Mouse (Mus musculus) embryonic fibroblast, embryonic 13.5 days (primary cell): ENCODE results near the gene Slc1a5. TPM values are rescaled to one million over a fixed set of nuclear protein-coding genes. Genes with fewer than 3 reads are reported as not detected.

Experiments used
- H3K27ac ChIP-seq: 2 replicates; pipeline ENCODE4 v1.5.1; 2012; ENCODE audit warnings: low read length, control low read depth, inconsistent platforms; ENCODE audit not compliant: insufficient read depth
- H3K4me1 ChIP-seq: 2 replicates; pipeline ENCODE4 v1.6.1; 2011; ENCODE audit warnings: low read length; ENCODE audit not compliant: control insufficient read depth, insufficient read depth
- H3K4me3 ChIP-seq: 2 replicates; pipeline ENCODE4 v1.5.1; 2011; ENCODE audit warnings: mild to moderate bottlenecking, control low read depth, low read length; ENCODE audit not compliant: insufficient read depth
- CTCF ChIP-seq: IDR thresholded peaks from 2 replicates; pipeline ENCODE4 v1.5.1; 2011; ENCODE audit warnings: mild to moderate bottlenecking, control low read depth, low read length, moderate library complexity, borderline replicate concordance; ENCODE audit not compliant: insufficient read depth
- POLR2A ChIP-seq: IDR thresholded peaks from 2 replicates; pipeline ENCODE4 v1.6.1; 2011; ENCODE audit warnings: low read depth, mild to moderate bottlenecking, control low read depth, low read length, moderate library complexity
- polyA plus RNA-seq: library from polyadenylated mRNA; stranded (reverse); fragments of >200 nt; gene quantifications from 2 replicates; pipeline ENCODE4 v1.2.4, GENCODE M21; 2011; ENCODE audit warnings: low read depth; ENCODE audit not compliant: missing spikeins, insufficient read length

The Slc1a5 gene
- polyA plus RNA-seq, 1 experiment: 74.5 TPM

GRCm38 (mm10) chr7:16755362-16756017 lies 25.6 kb upstream of the Slc1a5 start:
- H3K4me3 ChIP-seq: no peak overlapping the region
- TF ChIP-seq POLR2A (no peak), CTCF (no peak)
- no peaks in the 10 kb centered on the region; the same call in 1 of the 2 replicates for H3K4me1 ChIP-seq
- H3K27ac ChIP-seq: no peak overlapping the region

- no peak for TF ChIP-seq CTCF
- TF ChIP-seq POLR2A: no peak
- Histone ChIP-seq H3K4me1 (no peaks in the 10 kb centered on the region; the same call in 1 of the 2 replicates), H3K4me3 (no peak overlapping the region), H3K27ac (no peak overlapping the region)
These were observed 22.1 kb upstream of the Slc1a5 start for GRCm38 (mm10) chr7:16758872-16759574.

GRCm38 (mm10) chr7:16760292-16760691 lies 20.8 kb upstream of the Slc1a5 start:
- TF ChIP-seq CTCF: no peak
- TF ChIP-seq POLR2A: no peak
- no peak overlapping the region for H3K27ac ChIP-seq
- no peak overlapping the region for H3K4me3 ChIP-seq
- H3K4me1 ChIP-seq: no peaks in the 10 kb centered on the region; the same call in 1 of the 2 replicates

GRCm38 (mm10) chr7:16761005-16761481 lies 20.1 kb upstream of the Slc1a5 start:
- H3K4me3 ChIP-seq: no peak overlapping the region
- no peak for TF ChIP-seq CTCF
- no peak for TF ChIP-seq POLR2A
- no peaks in the 10 kb centered on the region; the same call in 1 of the 2 replicates for H3K4me1 ChIP-seq
- H3K27ac ChIP-seq: peak overlapping the region; percentile 49; the same call in 1 of the 2 replicates

- TF ChIP-seq POLR2A (no peak), CTCF (no peak)
These were observed 19.5 kb upstream of the Slc1a5 start for GRCm38 (mm10) chr7:16761630-16762029.

DNA sequence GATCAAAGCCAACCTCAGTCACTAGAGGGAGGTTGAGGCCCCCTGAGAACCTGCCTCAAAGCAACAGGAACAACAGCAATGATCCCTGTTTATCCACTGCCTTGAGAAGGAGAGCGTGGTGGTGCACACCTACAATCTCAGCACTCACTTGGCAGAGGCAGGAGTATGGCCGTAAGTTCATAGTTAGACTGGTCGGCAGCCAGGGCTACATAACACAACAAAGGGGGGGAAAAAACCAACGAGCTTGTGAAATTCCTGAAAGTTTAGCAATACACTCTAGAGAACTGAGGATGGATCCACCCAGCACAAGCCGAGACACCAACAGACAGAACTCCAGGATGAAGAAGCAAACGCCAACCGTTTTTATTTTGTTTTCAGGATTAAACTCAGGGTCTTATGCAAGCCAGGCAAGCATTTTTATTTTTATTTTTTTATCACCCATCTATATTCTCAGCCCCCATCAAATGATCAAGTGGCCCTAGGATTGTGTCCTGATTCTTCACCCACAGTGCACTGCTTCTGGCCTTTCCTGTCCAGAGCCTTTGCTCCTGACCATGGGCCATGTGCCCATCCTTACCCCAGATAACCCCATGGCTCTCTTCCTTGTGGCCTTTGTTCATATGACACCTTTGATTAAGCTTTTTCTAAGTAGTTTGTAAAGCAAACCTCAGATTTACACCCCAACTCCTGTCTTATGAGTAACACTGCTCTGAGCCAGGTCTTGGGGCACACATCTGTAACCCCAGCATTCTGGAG lies 17.5 kb upstream of the Slc1a5 start:
- TF ChIP-seq CTCF (no peak), POLR2A (no peak)
- Histone ChIP-seq H3K4me1 (no peaks in the 10 kb centered on the region; the same call in 1 of the 2 replicates), H3K4me3 (no peak overlapping the region)

More at GRCm38 (mm10) chr7:16761630-16762029, 19.5 kb upstream of the Slc1a5 start:
- Histone ChIP-seq H3K4me3 (no peak overlapping the region), H3K4me1 (no peaks in the 10 kb centered on the region; the same call in 1 of the 2 replicates), H3K27ac (no peak overlapping the region)

GRCm38 (mm10) chr7:16766443-16766842 lies 14.7 kb upstream of the Slc1a5 start:
- Histone ChIP-seq H3K4me1 (no peaks in the 10 kb centered on the region), H3K27ac (no peak overlapping the region), H3K4me3 (no peak overlapping the region)
- TF ChIP-seq CTCF (no peak), POLR2A (no peak)

More for the DNA sequence above, 17.5 kb upstream of the Slc1a5 start:
- no peak overlapping the region for H3K27ac ChIP-seq

DNA sequence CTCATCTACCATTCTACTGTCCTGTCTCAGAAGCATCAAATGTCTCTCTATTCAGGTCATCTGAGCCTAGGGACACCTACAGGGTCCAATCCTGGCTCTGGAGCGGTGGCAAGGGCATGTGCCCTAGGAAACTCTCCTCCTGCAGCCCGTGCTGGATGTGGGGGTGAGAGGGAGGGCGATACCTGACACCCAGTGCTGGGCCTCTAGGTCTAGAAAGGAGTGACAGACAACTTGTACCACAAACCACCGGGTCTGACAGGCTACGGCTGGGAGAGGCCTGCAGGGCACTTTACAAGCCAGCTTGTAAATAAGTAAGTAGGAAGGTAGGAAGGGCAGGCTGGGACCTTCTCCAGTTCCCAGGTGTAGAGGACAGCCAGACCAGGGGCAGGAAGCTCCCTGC lies 5.3 kb upstream of the Slc1a5 start:
- Histone ChIP-seq H3K4me3 (no peak overlapping the region), H3K27ac (no peak overlapping the region), H3K4me1 (no peaks in the 10 kb centered on the region)
- TF ChIP-seq POLR2A (no peak), CTCF (no peak)

DNA sequence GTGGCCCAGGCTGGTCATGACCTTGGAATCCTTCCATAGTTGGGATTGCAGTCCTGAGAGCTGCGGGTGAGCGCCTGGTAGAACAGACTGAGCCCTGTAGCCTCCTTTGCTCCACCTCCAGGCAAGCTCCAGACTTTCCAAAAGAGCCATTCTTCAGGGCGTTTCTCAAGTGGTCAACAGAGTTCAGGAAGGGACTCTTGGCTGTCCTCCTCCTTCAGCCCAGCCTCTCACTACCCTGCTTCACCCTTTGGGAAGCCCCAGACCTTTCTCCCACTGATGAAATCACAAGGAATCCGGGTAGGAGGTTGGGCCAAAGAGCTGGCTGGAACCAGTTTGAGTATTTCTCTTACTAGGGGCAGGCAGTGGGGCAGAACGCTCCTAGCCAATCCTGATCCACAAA lies 1.1 kb upstream of the Slc1a5 start:
- no peak overlapping the region for H3K4me3 ChIP-seq
- H3K27ac ChIP-seq: no peak overlapping the region
- H3K4me1 ChIP-seq: no peaks in the 10 kb centered on the region
- TF ChIP-seq POLR2A (no peak), CTCF (no peak)

DNA sequence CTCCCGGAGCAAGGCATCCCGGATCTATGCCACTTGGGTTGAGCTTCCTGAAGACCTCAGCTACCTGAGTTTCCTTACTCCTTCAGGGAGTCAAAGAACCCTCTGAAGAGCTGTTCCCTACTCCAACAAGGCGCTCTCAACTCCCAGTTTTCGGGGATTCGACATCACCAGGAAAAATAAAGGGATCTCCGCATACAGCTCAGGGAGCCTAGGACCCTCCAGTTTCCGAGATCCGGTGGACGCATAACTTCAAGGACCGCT lies 345 bp downstream of the Slc1a5 start:
- H3K4me3 ChIP-seq: peak overlapping the region; percentile 70
- TF ChIP-seq CTCF (no peak), POLR2A (no peak)
- H3K27ac ChIP-seq: no peak overlapping the region
- H3K4me1 ChIP-seq: no peaks in the 10 kb centered on the region
